Mouse (Mus musculus) adrenal gland, postnatal 0 days (tissue): ENCODE results near the gene Fev. TPM values are rescaled to one million over a fixed set of nuclear protein-coding genes. Genes with fewer than 3 reads are reported as not detected.

Experiments used
- microRNA-seq: library from miRNA; unstranded; fragments of <30 nt; microRNA quantifications from one replicate; pipeline ENCODE4, GENCODE M21; 2016; ENCODE audit warnings: borderline replicate concordance; ENCODE audit not compliant: insufficient number of aligned reads
- polyA plus RNA-seq: library from polyadenylated mRNA; unstranded; fragments of >200 nt; fragmentation: Nextera tagmentation; extraction: Ambion mirVana; gene quantifications from 2 replicates; pipeline ENCODE4 v1.2.1, GENCODE M21; 2015

Gene Fev
- 0.99 and 2.9 TPM in 2 replicates for polyA plus RNA-seq

GRCm38 (mm10) chr1:74885369-74886042 lies at the start of gene Fev:
Fev (minus strand) TSS chr1:74885419.

GRCm38 (mm10) chr1:74893134-74893855 lies 8.1 kb upstream of the Fev start, which contains the start of gene Cryba2:
Cryba2 (minus strand) TSS chr1:74893143.

GRCm38 (mm10) chr1:74854306-74855056 lies 30.7 kb downstream of the Fev start, which contains the start of gene Cdk5r2:
Cdk5r2 (plus strand) TSS chr1:74854934.

Small RNA genes within 50 kb of the gene (microRNA-seq; reads per million reads assigned to microRNA genes)
- gene Mir375 = 35,452 reads per million, percentile 97 among the genes with 10 or more reads in this experiment

Other genes starting within 250 kb of the Fev start
- gene Ttll4, start 223.7 kb downstream of the Fev start, polyA plus RNA-seq = 1.6 and 2.7 TPM in 2 replicates
- gene Cyp27a1, start 171.8 kb downstream of the Fev start, polyA plus RNA-seq = 8.7 and 14.4 TPM in 2 replicates
- 0.22 and 0.26 TPM in 2 replicates for gene Prkag3, start 136.2 kb downstream of the Fev start, polyA plus RNA-seq
- 5.7 and 9.5 TPM in 2 replicates for gene Wnt6, start 113.5 kb downstream of the Fev start, polyA plus RNA-seq
- 0.44 and 0.61 TPM in 2 replicates for gene Wnt10a, start 93.9 kb downstream of the Fev start, polyA plus RNA-seq
- 1.5 and 4.8 TPM in 2 replicates for gene Cdk5r2, start 30.5 kb downstream of the Fev start, polyA plus RNA-seq
- gene Cryba2, start 7.7 kb upstream of the Fev start, polyA plus RNA-seq = 1.1 and 2.3 TPM in 2 replicates
- gene Cfap65, start 50.2 kb upstream of the Fev start, polyA plus RNA-seq = not detected in 2 replicates
- 0.14 and 0.22 TPM in 2 replicates for gene Ihh, start 66.3 kb upstream of the Fev start, polyA plus RNA-seq
- 6.6 and 7.8 TPM in 2 replicates for gene Nhej1, start 239.8 kb upstream of the Fev start, polyA plus RNA-seq
- 0.58 and 1.6 TPM in 2 replicates for gene Slc23a3, start 248.5 kb upstream of the Fev start, polyA plus RNA-seq